Mouse (Mus musculus) lung, adult 2 months (tissue): ENCODE measurements around the gene Ear1. TPM values are rescaled to one million over a fixed set of nuclear protein-coding genes. Genes with fewer than 3 reads are reported as not detected.
"Not testable (repeated sequence)": the region's sequence is repeated elsewhere in the genome, so short reads cannot be mapped to it uniquely, and the experiment has no call there.

ENCODE experiments used
- DNase-seq: peaks from one replicate; pipeline ENCODE4 v3.0.0; 2022
- H3K4me1 ChIP-seq: fragments of 200-500 bp; 2 replicates; pipeline ENCODE4 v1.6.1; 2011; ENCODE audit warnings: low read length; ENCODE audit not compliant: control insufficient read depth, insufficient read depth
- H3K4me3 ChIP-seq: fragments of 200-500 bp; replicated peaks from 2 replicates; pipeline ENCODE3; 2011; ENCODE audit warnings: low read depth, mild to moderate bottlenecking, control low read depth, low read length; ENCODE audit errors: extremely low read depth
- CTCF ChIP-seq: fragments of 200-500 bp; IDR thresholded peaks from 2 replicates; pipeline ENCODE4 v1.5.1; 2011; ENCODE audit warnings: mild to moderate bottlenecking, low read length, control low read depth; ENCODE audit not compliant: insufficient read depth
- POLR2A ChIP-seq: fragments of 200-500 bp; IDR thresholded peaks from 2 replicates; pipeline ENCODE4 v1.6.1; 2011; ENCODE audit warnings: low read depth, mild to moderate bottlenecking, control low read depth, low read length, borderline replicate concordance; ENCODE audit errors: extremely low read depth
- WGBS: fragments of 180-500 bp; shearing (Covaris S2); methylation state at CpG from one replicate; pipeline ENCODE4 v1.1.7; 2018; 5-methylcytosine and 5-hydroxymethylcytosine counted together
- polyA plus RNA-seq: library from polyadenylated mRNA; depleted of rRNA; stranded (reverse); fragments of >200 nt; gene quantifications from 2 replicates; pipeline ENCODE4 v1.2.3, GENCODE M21; 2012; rRNA removed

The Ear1 gene
- polyA plus RNA-seq, 1 experiment, result 70.5 TPM

GRCm38 (mm10) chr14:43835366-43835765, 40.0 kb downstream of the Ear1 start:
- WGBS, result 80% methylated on average over 2 of the region's 2 CpGs
- not testable (repeated sequence) for DNase-seq, H3K4me1 ChIP-seq, H3K4me3 ChIP-seq

- not testable (repeated sequence) for H3K4me3 ChIP-seq, H3K4me1 ChIP-seq, DNase-seq
- 38% methylated on average over 1 of the region's 1 CpGs for WGBS
Measured at GRCm38 (mm10) chr14:43830385-43830784, 44.9 kb downstream of the Ear1 start.

- 81% methylated on average over 6 of the region's 6 CpGs for WGBS
- DNase-seq, H3K4me1 ChIP-seq, H3K4me3 ChIP-seq: not testable (repeated sequence)
Measured at GRCm38 (mm10) chr14:43824176-43824575, 51.1 kb downstream of the Ear1 start.

GRCm38 (mm10) chr14:43821869-43822268, 53.4 kb downstream of the Ear1 start:
- H3K4me3 ChIP-seq, H3K4me1 ChIP-seq, DNase-seq: not testable (repeated sequence)
- 42% methylated on average over 1 of the region's 2 CpGs for WGBS

- not testable (repeated sequence) for H3K4me1 ChIP-seq, H3K4me3 ChIP-seq
- 56% methylated on average over 8 of the region's 9 CpGs for WGBS
- DNase-seq, result peak; percentile 26
- TF ChIP-seq CTCF, result peak; percentile 61
Measured at GRCm38 (mm10) chr14:43812458-43812857, 62.9 kb downstream of the Ear1 start.

- H3K4me3 ChIP-seq, H3K4me1 ChIP-seq, DNase-seq: not testable (repeated sequence)
- WGBS, result 66% methylated on average over 4 of the region's 4 CpGs
Measured at GRCm38 (mm10) chr14:43808142-43808541, 67.2 kb downstream of the Ear1 start.

- not testable (repeated sequence) for H3K4me3 ChIP-seq, DNase-seq, H3K4me1 ChIP-seq
- 22% methylated on average over 7 of the region's 7 CpGs for WGBS
Measured at GRCm38 (mm10) chr14:43804435-43804834, 70.9 kb downstream of the Ear1 start.

GRCm38 (mm10) chr14:43796905-43797470, 78.3 kb downstream of the Ear1 start:
- DNase-seq, H3K4me1 ChIP-seq, H3K4me3 ChIP-seq: not testable (repeated sequence)
- 15% methylated on average over 22 of the region's 23 CpGs for WGBS

GRCm38 (mm10) chr14:43796069-43796904, 79.0 kb downstream of the Ear1 start:
- H3K4me3 ChIP-seq, result no peak overlapping the region
- DNase-seq, result no peak
- H3K4me1 ChIP-seq, result no peaks in the 10 kb centered on the region
- TF ChIP-seq POLR2A (no peak), CTCF (no peak)
- 22% methylated on average over 14 of the region's 14 CpGs for WGBS

GRCm38 (mm10) chr14:43793811-43794210, 81.5 kb downstream of the Ear1 start:
- 38% methylated on average over 5 of the region's 5 CpGs for WGBS
- not testable (repeated sequence) for H3K4me1 ChIP-seq, DNase-seq, H3K4me3 ChIP-seq

- not testable (repeated sequence) for H3K4me3 ChIP-seq, DNase-seq, H3K4me1 ChIP-seq
- 86% methylated on average over 3 of the region's 3 CpGs for WGBS
Measured at GRCm38 (mm10) chr14:43784645-43785044, 90.7 kb downstream of the Ear1 start, which contains the start of gene Gm8180. Gene Gm8180 (minus strand): TSS chr14:43784745.

Other genes with a start within 250 kb of the Ear1 start
- not detected in 2 replicates for gene Gm8165, start 198.3 kb downstream of the Ear1 start, polyA plus RNA-seq
- gene Gm7324, start 177.7 kb downstream of the Ear1 start, polyA plus RNA-seq, result not detected in 2 replicates
- not detected in 2 replicates for gene Gm16506, start 148.0 kb downstream of the Ear1 start, polyA plus RNA-seq
- gene Gm6526, start 127.7 kb downstream of the Ear1 start, polyA plus RNA-seq, result not detected in 2 replicates
- gene Gm8180, start 90.8 kb downstream of the Ear1 start, polyA plus RNA-seq, result not detected in 2 replicates
- gene Ear10, start 48.0 kb upstream of the Ear1 start, polyA plus RNA-seq, result not detected in 2 replicates
- 2.0 and 2.3 TPM in 2 replicates for gene Gm8113, start 49.9 kb upstream of the Ear1 start, polyA plus RNA-seq
- not detected in 2 replicates for gene Ang5, start 81.6 kb upstream of the Ear1 start, polyA plus RNA-seq
- gene Ang6, start 126.8 kb upstream of the Ear1 start, polyA plus RNA-seq, result not detected in 2 replicates
- 277 and 332 TPM in 2 replicates for gene Ear2, start 227.1 kb upstream of the Ear1 start, polyA plus RNA-seq
- gene Gm3327, start 248.3 kb upstream of the Ear1 start, polyA plus RNA-seq, result not detected in 2 replicates